8 mouse cellular contexts compared by ENCODE assay signal in the genomic region with DNA sequence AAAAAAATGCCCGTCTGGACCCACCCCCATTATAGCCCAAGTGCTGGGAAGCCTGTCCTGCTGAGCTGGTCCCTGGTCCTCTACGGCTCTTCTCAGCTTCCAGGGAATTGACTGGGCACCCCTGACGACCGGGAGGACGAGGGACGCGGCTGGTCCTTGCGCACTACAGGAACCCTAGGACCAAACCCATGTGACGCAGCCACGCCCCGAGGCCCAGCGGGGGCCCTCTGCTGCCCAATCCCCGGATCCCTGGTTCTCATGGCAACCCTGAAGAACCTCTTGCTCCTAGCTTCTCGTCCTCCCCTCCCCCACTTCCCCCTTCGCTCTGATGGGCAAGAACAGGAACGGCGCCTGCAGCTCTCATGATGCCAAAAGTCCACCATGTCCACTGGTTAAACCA. TPM values are rescaled to one million over a fixed set of nuclear protein-coding genes. Genes with fewer than 3 reads are reported as not detected.
DNase-seq lines count a peak whose midpoint lies in the region; ATAC-seq lines count a peak whose summit lies in the region.

No protein-coding gene starts in this region.

- 55% methylated on average over 17 of the region's 17 CpGs for WGBS in forebrain, embryonic 15.5 days
- WGBS in neural tube, embryonic 12.5 days, result 61% methylated on average over 17 of the region's 17 CpGs

- H3K27ac ChIP-seq in forebrain, embryonic 15.5 days (replicated peaks), result peak overlapping the region; percentile 46; the same call in 1 of the 2 replicates
- no peak overlapping the region for H3K27ac ChIP-seq in neural tube, embryonic 12.5 days

- H3K4me1 ChIP-seq in forebrain, embryonic 15.5 days, result 0 out of 2 replicates have a peak, but pooled peaks cover 3% of the 10 kb centered on the region
- no peaks in the 10 kb centered on the region for H3K4me1 ChIP-seq in neural tube, embryonic 12.5 days

- H3K36me3 ChIP-seq in forebrain, embryonic 15.5 days, result peaks cover 7% of the 10 kb centered on the region
- peaks cover 37% of the 10 kb centered on the region for H3K36me3 ChIP-seq in neural tube, embryonic 12.5 days

- peak; percentile 9 for DNase-seq in adrenal gland, postnatal 14 days
- DNase-seq in adrenal gland, adult 18-20 months (ENCODE audit: low spot score in 2 of 2), result no peak
- DNase-seq in brain, adult 2 months (ENCODE audit: low read depth, low spot score), result peak; percentile 91
- peak; percentile 15 to 22 for DNase-seq in layer of hippocampus, postnatal 14 days (ENCODE audit: low spot score in 2 of 2)
- no peak for DNase-seq in thymus, postnatal 4 days

- peaks cover 66% of the 10 kb centered on the region for H3K27me3 ChIP-seq in forebrain, embryonic 15.5 days
- peaks cover 78% of the 10 kb centered on the region for H3K27me3 ChIP-seq in neural tube, embryonic 12.5 days (replicated peaks)

- 0 out of 2 replicates have a peak overlapping the region, but pooled peaks have one; percentile 13 for H3K9ac ChIP-seq in forebrain, embryonic 15.5 days (replicated peaks)
- no peak overlapping the region for H3K9ac ChIP-seq in neural tube, embryonic 12.5 days

- peak; percentile 47; the same call in 1 of the 2 replicates for ATAC-seq in forebrain, embryonic 15.5 days (replicated peaks)
- peak; percentile 27; the same call in 1 of the 2 replicates for ATAC-seq in neural tube, embryonic 12.5 days (ENCODE audit: low FRiP score, low read depth)
- ATAC-seq in granulocyte monocyte progenitor cell, adult 5-6 weeks (replicated peaks; ENCODE audit: poor library complexity, severe bottlenecking), result no peak

- peaks cover 13% of the 10 kb centered on the region; the same call in 1 of the 2 replicates for H3K9me3 ChIP-seq in forebrain, embryonic 15.5 days
- H3K9me3 ChIP-seq in neural tube, embryonic 12.5 days, result peaks cover 28% of the 10 kb centered on the region

- H3K4me2 ChIP-seq in forebrain, embryonic 15.5 days (replicated peaks), result peak overlapping the region; percentile 58
- peak overlapping the region; percentile 58 for H3K4me2 ChIP-seq in neural tube, embryonic 12.5 days (replicated peaks)

- peak overlapping the region; percentile 42 for H3K4me3 ChIP-seq in forebrain, embryonic 15.5 days
- H3K4me3 ChIP-seq in neural tube, embryonic 12.5 days, result peak overlapping the region; percentile 29

RNA-seq across cellular contexts. Expression of a gene that starts 11.8 kb away (rescaled TPM):
- total RNA-seq in adrenal gland, postnatal 14 days (2021), result 149 and 158 TPM in 2 replicates
- 10 to 100 TPM; 61.1 to 71.2 TPM for total RNA-seq in adrenal gland, adult 18-20 months (2021)
- 97.9 and 99.1 TPM in 2 replicates for polyA plus RNA-seq in forebrain, embryonic 15.5 days (2015; fragmentation: Nextera tagmentation; extraction: Ambion mirVana)
- total RNA-seq in layer of hippocampus, postnatal 14 days (2021), result 10 to 100 TPM; 29.3 to 32.3 TPM
- 320 and 336 TPM in 2 replicates for polyA plus RNA-seq in neural tube, embryonic 12.5 days (2016; fragmentation: Nextera tagmentation; extraction: Ambion mirVana)
- total RNA-seq in granulocyte monocyte progenitor cell, adult 5-6 weeks (2014; fragmentation: Nextera tagmentation), result 11.2 and 20.5 TPM in 2 replicates
- total RNA-seq in granulocyte monocyte progenitor cell, adult 5-6 weeks (2017), result 7.2 and 8.4 TPM in 2 replicates

Comparison
In these comparisons a context has a peak if more than half of its experiments do, and no peak if none do; other contexts are left out.
1. DNase-seq: peak in adrenal gland, postnatal 14 days (single experiment), brain, adult 2 months (single experiment) and layer of hippocampus, postnatal 14 days (2 of 2); none in adrenal gland, adult 18-20 months (0 of 2) and thymus, postnatal 4 days (single experiment).